Mouse (Mus musculus) common myeloid progenitor, adult 5-6 weeks (primary cell): ENCODE results near the gene Iffo2. TPM values are rescaled to one million over a fixed set of nuclear protein-coding genes. Genes with fewer than 3 reads are reported as not detected.
A peak's percentile ranks its signal among the peaks of the same experiment; 100 is the strongest.

Source experiments
- ATAC-seq: replicated peaks from 2 replicates; pipeline ENCODE4 v1.8.0; 2016; ENCODE audit warnings: low read depth, mild to moderate bottlenecking, moderate TSS enrichment, inconsistent platforms; ENCODE audit not compliant: poor library complexity, severe bottlenecking
- total RNA-seq: library from RNA; stranded (forward); fragments of 200-1000, 187-1606 nt; gene quantifications from 2 replicates; pipeline ENCODE4 v1.2.3, GENCODE M21; 2017

Gene Iffo2
- total RNA-seq, 1 experiment from 2014 or later: 1.3 TPM

DNA sequence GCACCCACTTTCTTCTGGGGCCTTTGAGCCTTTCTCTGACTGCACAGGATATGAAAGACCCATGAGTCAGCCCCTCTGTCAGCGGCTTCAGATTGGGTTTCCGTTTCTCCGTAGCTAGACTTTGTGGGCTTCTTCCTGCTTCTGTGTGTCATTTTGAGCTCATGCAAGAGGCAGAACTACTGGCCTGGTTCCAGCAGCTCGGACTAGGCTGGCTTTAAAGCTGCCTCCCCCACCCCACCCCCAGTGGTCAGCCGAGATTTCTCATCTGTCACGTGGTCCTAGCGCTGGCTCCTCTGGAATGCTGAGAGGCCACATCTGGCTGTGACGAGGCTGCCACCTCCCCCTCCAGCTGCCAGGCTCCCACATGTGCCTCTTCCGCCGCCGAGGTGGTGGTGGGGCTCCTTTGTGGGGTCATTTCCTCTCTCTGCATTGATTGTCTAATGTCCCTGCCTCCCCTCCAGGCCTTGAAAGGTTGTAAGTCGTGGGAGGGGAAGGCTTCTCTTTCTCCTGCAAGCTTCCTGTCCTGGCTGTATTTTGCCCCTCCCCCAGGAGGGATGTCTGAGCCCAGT is 68.7 kb downstream of the Iffo2 start:
- ATAC-seq: peak; percentile 47

DNA sequence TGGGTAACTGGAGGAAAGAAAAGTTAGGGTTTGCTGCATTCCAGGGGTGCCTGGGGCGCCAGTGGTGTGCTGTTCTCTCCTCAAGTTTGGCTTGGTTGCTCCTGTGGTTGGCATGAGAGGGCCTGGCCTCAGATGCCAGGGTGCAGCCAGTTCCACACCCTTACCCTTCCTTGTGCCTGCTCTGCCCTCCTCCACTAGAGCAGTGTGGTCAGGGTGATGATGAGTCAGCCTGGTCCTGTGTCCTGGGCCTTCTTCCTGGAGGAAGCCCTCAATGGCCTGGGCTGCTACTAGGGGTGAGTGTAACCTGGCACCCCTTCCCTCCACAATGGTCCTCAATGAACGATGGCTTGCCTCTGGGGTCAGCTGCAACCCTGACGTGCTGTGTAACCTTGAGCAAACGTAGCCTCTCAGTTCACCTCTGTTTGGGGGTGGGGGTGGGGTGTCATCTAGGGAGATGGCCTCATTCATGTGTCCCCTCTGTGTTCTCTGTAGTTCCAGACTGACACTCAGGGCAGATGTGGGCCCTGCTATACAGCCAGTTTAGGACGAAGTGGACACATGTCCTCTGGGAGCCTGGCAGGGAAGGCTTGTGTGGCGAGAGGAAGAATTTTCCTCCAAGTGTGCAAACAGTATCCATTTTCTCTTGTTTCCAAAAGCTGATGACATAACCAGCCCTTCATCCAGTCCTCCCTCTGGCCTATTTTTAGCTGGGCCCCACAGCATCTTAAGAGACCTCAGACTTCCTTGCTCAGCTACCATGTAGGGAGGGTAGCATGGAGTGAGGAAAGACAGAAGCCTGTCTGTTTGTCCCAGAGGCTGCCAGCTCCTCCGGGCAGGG is 71.4 kb downstream of the Iffo2 start:
- no peak for ATAC-seq

DNA sequence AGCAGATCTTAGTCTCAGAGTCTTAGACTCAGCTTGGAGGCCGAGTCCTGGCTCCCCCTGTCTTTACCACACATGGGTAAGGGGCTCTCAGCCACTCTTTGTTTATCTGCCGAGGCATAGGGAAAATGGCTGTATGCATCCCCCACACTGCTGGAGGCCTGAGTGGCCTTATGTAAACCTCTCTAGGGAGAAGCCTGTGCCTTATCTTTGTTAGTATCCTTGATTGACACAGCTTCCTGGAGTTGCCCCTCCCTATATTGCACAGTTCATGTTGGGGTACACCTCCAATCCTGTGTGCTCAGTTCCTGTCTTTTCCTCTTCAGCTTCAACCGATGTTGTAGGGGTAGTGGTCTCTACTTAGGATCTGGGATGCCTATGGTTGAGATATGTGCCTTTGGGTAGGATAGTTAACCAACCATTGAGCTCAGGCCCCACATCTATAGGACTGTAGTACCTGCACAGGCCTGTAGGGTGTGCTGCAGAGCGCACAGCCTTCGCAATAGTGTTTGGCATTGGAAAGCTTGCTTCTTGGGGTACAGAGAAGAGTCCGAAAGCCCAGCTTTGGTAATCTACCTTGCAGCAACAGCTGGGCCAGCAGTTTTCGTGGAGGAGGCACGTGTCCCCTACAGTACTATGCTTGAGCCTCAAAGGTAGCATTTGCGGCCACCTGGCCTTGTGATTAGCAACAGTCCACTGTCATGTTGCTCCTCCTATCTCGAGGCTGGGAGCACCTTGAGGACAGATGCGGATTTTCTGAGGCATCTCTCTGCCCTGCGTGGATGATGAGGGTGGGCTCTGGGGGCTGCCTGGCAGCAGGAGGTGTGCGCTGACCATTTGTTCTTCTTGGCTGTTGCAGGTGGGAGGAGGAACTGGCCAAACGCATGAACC is 72.3 kb downstream of the Iffo2 start, which contains the start of gene Gm21969:
Gm21969 (plus strand) TSS at position 830 of the 888 bp plus-strand sequence.
- peak; percentile 75 for ATAC-seq

DNA sequence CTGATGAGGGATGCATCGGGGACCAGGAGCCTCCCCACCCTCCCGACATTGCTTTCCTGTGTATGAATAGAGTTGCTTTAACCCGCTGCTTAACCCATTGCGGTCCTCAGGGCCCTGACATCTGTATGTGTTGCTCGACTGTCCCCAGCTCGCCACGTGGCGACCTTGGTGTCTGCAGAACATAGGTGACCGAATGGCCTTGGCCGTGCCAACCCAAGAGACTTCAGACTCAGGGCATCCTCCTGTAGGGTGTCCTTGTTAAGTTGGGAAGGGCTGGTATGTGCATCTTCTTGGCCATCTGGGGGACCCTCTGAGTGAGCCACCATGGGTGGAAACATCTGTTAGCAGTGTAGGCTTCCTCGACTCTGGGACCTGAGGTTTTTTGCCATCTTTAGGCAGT is 74.9 kb downstream of the Iffo2 start:
- no peak for ATAC-seq

DNA sequence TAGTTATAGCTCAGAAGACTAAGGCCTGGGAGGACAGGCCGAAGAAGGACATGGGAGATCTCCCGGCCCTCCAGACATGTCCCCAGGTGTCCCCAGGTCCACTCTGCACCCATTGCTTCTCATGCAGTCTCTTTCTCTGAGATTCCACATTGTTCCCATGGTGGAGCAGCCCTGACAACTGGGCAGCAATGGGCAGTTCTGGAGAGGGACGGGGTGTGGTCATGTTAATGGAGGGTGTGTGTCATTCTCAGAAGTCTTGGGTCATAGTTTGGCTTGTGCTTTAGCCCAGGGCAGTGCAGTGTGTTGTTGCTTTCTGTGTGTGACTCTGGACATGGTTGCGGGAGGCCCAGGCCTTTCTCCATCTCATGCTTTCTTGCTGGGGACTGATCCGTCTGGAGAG is 76.4 kb downstream of the Iffo2 start:
- ATAC-seq: no peak

DNA sequence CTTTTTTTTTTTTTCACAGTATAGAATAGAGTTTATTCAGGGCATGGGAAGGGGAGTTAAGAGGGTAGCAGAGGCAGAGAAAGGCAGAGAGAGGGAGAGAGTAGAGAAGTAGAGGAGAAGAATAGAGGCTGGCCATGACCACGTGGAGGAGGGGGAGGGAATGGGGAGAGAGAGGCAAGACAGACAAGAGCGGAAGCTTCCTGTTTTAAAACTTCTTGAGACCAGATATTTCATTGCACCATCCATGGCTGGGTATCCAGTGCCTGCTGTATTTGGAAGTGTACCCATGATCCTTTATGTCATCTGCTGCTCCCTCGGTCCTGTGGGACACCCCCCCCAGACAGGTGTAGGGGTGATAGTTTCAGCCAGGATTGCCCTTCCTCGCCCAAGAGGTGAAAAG is 78.6 kb downstream of the Iffo2 start:
- ATAC-seq: peak; percentile 66

DNA sequence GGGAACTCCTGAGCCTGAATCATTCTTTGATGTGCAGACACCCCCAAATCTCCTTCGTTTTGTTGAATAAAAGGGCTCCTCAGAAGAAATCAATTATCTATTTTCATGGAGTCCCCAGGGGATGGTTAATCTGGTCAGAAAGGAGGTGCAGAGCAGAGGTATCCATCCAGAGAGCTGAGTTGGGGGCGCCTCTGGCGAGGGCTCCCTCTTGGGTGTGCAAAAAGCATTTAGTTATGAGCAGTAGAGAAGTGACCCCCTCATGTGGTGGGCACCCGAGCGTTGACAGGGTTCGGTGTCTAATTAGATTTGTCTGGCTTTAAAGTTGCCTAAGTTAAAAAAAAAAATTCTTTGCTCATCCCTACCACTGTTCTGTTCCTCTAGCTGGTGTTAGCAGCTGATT is 80.6 kb downstream of the Iffo2 start:
- no peak for ATAC-seq

DNA sequence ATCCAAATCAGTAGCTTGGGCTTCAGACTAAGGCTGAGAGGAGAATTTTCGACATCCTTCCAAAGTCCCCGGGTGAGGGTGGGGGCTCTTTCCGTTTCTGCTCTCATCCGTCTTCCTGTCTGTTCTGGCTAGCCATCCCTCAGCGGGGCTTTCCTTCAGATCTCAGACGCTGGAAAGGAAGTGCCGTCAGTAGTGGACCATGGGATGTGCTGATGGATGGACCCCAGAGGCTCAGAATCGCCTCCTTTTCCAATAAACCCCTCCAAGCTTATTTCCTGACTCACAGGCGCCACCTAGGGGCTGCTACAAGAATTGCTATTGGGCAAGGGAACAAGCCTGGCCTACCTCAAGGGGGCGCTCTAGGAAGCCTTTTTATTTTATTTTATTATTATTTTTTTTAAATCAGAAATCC is 81.2 kb downstream of the Iffo2 start:
- peak; percentile 48; the same call in 1 of the 2 replicates for ATAC-seq

DNA sequence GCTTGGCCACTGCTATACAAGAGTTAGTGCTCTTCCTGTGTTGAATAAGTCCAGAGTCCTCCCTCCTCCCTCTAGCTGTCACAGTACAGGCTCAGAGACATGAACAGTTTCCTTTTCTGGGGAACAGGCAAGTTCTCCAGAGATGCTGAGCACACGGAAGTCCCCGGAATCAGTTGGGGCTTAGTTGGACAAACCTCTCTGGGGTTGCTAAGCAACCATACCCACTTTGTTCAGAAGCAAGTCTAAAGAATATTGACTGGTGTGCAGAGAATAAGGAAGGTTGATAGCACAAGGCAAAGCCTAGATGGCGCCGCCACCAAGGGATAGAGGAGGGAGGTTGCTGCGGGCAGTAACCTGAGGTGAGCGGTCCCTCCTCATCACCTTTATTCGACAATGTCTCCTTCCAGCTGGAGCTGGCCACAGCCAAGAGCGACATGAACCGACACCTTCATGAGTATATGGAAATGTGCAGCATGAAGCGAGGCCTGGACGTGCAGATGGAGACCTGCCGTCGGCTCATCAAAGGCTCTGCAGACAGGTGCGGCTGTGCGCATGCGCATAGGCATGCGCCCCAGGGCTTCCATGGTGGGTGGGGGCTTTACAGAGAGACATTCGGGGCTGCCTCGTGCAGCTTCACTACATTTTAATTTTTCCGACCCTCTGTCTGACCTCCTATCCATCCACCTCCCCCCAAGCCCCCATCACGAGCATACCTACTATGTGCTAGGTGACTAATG is 84.3 kb downstream of the Iffo2 start:
- no peak for ATAC-seq

DNA sequence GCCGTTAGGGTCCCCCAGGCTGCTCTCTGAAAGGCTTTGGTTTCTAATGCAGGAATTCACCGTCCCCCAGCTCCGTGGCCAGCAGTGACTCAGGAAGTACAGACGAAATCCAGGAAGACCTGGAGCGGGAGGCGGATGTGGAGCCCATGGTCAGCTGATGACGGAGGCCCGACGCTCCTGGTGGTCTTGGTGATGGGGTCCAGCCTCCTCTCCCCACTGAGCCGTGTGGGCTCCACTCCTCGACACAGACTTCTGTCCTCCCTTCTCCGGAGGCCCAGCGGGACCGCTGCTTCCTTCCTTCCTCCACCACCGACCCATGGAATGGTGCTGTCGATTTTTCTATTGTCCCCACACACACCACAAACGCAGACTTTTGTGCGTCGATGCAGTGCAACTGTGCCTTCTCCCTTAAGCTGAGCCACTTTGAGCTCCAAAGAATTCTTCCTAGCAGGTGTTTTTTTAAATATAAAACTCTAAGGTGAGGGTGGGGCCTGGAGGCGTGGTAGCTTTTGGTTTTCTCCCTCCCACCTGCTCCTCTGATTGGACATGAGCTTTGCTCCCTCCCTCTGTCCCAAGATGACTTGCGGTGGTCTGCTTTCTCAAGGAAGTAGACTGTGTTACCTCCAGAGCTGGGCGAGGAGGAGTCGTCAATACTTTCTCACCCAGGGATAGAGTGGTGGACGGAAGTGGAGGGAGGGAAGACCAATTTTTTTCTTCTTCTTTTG is 86.1 kb downstream of the Iffo2 start:
- peak; percentile 97 for ATAC-seq

DNA sequence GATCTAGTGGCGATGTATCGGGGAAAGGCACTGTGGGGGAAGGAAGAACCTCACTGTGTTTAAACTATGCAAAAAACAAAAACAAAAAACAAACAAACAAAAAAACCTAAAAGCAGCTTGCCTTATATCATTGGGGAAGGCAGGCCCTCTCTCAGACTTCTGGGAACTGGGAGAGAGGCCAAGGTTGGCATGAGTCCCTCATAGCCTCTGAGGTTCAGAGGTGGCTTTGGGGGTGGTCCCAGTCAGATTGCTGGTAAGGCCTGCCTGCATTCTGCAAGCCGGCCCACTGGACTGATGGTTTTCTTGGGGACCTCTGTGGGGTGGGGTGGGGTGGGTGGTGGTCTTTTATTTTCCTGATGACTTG is 86.6 kb downstream of the Iffo2 start:
- 0 out of 2 replicates have a peak, but pooled peaks have one; percentile 12 for ATAC-seq

DNA sequence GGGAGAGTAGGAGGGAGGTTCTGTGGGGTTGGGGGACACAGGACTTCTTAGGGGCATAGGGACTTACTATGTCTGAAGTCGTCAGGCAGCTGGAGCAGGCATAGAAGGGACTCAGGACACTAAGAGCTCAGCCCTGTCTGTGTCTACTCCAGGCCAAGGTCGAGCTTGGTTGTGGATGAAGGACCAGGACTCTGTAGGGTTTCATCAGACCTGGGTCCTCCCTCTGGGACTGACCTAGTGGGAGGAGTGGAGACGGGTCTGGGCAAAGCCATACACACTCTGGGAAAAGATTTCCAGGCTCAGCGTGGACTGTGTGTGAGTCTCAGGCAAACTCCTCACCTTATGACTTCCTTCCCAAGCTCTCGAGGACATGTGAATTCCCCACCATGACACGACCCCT is 89.4 kb downstream of the Iffo2 start:
- no peak for ATAC-seq

DNA sequence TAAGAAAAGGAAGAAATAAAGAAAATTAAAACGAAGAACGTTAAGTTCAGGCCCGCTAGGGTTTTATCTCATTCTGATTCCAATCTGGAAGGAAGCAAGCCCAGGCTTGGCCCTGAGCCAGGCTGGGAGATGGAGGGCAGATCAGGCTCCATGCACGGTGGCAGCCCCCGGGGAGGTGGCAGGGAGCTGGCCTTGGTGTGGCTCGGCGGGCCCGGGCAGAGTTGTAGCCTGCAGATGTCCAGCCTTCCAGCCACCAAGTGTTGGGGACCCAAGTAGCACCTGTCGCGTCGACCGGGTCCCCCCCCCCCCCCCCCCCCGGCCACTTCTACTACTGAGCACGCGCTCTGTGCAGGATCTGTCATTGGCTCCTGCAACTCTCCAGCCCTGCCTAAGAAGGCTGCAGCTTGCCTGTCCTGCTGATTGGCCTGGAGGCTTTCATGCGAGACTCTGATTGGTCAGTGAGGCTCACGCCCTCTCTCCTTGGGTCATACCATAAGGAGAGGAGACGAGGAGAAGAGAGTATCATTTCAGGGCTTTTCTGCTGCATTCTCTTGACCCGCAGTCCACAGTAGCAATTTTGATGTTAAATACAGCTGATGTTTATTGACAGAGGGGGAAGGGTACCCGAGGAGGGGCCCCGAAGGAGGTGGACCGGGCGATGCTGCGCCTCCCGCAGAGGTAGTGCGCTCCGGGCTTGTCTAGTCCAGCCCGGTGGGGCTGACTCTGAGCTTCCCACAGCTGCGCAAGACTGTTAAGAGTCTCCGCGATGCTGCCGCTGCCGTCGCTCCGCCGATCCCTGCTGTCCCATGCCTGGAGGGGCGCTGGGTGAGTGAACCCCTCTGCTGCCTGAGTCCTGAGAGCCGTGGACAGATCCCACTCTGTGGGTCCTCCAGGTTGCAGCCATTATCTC is 92.3 kb downstream of the Iffo2 start, which contains the start of gene Aldh4a1:
Aldh4a1 (plus strand) TSS at position 494 of the 910 bp plus-strand sequence.
- ATAC-seq: peak; percentile 98

DNA sequence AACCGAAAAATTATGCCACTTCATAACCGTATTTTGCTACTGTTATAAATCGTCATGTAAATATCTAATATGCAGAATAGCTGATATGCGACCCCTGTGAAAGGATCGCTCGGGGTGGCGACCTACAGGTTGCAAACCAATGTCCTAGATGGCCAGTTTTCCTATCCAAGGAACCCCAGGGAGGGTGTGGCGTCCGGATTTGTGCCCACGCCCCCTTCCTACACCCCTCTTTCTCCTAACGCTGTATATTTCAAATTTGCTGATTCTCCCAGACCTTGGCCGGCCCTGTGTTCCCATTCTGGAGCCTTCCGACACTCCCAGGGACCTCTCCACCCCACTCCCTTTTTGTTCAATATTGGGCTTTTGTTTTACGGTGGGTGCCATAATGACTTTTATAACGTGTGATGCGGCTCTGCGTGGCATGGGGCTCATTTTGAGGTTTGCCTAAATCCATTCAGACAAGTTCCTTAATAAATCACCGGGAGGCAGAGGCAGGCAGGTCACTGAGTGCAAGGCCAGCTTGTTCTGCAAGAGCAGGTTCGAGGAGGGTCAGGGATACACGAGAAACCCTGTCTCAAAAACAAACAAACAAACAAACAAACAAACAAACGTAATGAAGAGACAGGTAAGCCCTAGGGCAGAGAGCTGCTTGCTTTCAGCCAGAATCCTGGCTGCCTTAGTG is 93.2 kb downstream of the Iffo2 start:
- no peak for ATAC-seq

DNA sequence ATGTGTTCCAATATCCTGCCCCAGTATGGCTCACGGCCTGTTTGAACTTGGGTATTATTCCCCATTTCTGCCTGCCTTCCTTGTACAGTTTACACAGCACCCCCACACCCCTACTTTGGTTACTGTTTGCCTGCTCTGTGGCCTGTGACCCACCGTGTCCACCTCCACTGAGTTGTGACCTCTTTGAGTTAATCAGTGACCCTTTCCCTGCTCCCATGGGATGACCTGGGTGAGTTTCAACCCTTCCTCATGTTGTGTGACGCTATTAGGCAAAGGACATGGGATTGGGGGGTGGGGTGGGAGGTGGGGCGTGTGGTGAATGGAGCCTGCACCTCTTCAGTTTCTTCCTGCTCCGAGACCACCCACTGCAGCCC is 93.8 kb downstream of the Iffo2 start:
- no peak for ATAC-seq

DNA sequence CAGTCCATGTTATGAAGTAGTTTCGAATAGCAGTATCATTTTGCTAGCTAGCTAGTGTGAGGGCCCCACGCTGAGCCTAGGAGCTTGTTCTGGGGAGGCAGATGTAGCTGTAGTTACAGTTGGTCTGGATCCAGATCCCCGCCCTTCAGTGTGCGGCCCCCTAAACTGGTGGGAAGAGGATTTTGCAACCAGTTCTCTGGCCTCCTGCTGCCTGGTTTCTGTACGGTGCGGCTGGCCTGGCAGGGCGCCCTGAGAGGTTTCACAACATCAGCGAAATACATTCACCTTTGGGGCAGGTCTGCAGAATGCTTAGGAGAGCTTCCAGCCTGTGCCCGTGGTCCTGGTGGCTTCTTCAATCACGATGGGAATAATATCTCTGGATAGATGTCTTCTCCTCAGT is 94.4 kb downstream of the Iffo2 start:
- no peak for ATAC-seq

DNA sequence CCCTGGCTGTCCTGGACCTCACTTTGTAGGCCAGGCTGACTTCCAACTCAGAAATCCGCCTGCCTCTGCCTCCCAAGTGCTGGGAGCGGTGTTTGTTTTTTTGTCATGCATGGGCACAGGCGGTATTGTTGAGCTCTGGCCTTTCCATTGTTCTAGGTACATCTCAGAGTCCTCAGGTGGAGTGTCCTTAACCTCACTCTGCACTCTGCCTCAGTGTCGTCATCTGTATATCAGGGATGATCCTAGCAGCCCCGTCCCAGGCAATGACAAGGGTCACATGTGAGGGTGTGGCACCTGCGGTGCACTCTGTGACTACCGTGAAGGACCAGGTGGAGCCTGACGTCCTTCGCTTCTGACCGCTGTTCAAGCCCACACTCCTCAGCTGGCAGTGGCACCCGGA is 97.0 kb downstream of the Iffo2 start:
- no peak for ATAC-seq

DNA sequence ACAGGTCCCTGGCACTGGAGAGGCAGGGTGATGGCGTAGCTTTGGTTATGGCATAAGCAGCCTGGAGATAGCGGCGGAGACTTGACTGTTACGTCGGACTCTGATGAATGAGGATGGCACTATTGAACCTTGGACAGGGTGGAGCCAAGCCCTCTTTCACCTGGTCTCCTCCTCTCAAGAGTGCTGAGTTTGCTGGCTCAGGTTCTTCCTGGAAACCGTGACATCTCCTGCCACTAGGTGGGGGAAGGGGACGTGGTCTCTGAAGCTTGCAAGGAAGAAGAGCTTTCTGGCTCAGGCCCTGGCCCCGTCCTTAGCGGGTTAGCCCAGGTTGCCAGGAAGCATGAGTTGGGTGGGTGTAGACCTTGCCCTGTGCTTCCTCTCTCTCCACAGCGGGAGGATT is 99.8 kb downstream of the Iffo2 start:
- ATAC-seq: no peak
